In the genomic region with DNA sequence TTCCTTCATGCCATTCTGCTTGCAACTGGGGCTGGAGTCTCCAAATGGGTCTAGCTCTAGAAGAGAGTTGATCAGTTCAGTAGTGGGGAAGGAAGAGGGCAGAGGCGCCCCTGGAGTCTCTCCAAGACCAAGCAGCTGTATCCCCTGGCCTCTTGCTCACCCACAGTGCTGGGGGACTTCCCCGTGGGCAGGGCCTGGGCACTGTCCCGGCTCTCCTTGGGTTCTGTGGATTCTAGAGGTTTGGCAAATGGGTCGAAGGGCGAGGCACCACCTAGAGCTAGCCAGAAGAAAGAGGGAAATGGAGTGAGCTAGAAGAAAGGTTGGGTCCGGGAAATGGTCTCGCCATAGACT, we compare ENCODE assay signal across 10 mouse cellular contexts. TPM values are rescaled to one million over a fixed set of nuclear protein-coding genes. Genes with fewer than 3 reads are reported as not detected.
DNase-seq lines count a peak whose midpoint lies in the region; ATAC-seq and TF ChIP-seq lines count a peak whose summit lies in the region.
"Had no signal": no experiment of that assay in that cellular context is flagged by ENCODE, and none has a peak within 500 bp of the region (broad histone marks: within the 10 kb centered on the region; RNA-seq: fewer than 3 reads in every experiment).

No protein-coding gene starts in this region.

- no peaks in the 10 kb centered on the region for H3K9me3 ChIP-seq in kidney, embryonic 14.5 days (ENCODE audit: control insufficient read depth, low read length)
- H3K9me3 ChIP-seq in forebrain, embryonic 10.5 days, result no peaks in the 10 kb centered on the region
- no peaks in the 10 kb centered on the region for H3K9me3 ChIP-seq in intestine, embryonic 14.5 days (ENCODE audit: control insufficient read depth, low read length)
- H3K9me3 ChIP-seq in midbrain, postnatal 0 days (ENCODE audit: low read length), result no peaks in the 10 kb centered on the region

- H3K4me1 ChIP-seq in kidney, embryonic 14.5 days (ENCODE audit: control insufficient read depth, insufficient read depth, low read length), result 0 out of 2 replicates have a peak, but pooled peaks cover 6% of the 10 kb centered on the region
- H3K4me1 ChIP-seq in forebrain, embryonic 10.5 days, result peaks cover 54% of the 10 kb centered on the region
- no peaks in the 10 kb centered on the region; the same call in 1 of the 2 replicates for H3K4me1 ChIP-seq in intestine, embryonic 14.5 days (replicated peaks; ENCODE audit: control insufficient read depth, insufficient read depth, low read length)
- H3K4me1 ChIP-seq in midbrain, postnatal 0 days (ENCODE audit: insufficient read depth, low read length), result no peaks in the 10 kb centered on the region; the same call in 1 of the 2 replicates

- H3K36me3 ChIP-seq in kidney, embryonic 14.5 days (ENCODE audit: control insufficient read depth, insufficient read depth, low read length), result no peaks in the 10 kb centered on the region
- H3K36me3 ChIP-seq in forebrain, embryonic 10.5 days (replicated peaks), result no peaks in the 10 kb centered on the region
- no peaks in the 10 kb centered on the region for H3K36me3 ChIP-seq in intestine, embryonic 14.5 days (ENCODE audit: control insufficient read depth, insufficient read depth, low read length)
- no peaks in the 10 kb centered on the region for H3K36me3 ChIP-seq in midbrain, postnatal 0 days (ENCODE audit: insufficient read depth, low read length)

- TF ChIP-seq CTCF in midbrain, postnatal 0 days (IDR thresholded peaks at IDR 0.05), result no peak

- H3K4me3 ChIP-seq in kidney, embryonic 14.5 days (ENCODE audit: low read length), result no peak overlapping the region
- peak overlapping the region; percentile 60 for H3K4me3 ChIP-seq in forebrain, embryonic 10.5 days
- H3K4me3 ChIP-seq in intestine, embryonic 14.5 days (ENCODE audit: low read depth, low read length), result peak overlapping the region; percentile 50
- peak overlapping the region; percentile 50 for H3K4me3 ChIP-seq in midbrain, postnatal 0 days (ENCODE audit: low read depth, low read length)

- DNase-seq in kidney, postnatal 25 days, result no peak
- DNase-seq in forebrain, embryonic 10.5 days (ENCODE audit: extremely low spot score, low spot score), result no peak
- DNase-seq in intestine, embryonic 14.5 days (ENCODE audit: low spot score), result no peak
- DNase-seq in midbrain, postnatal 0 days (ENCODE audit: low spot score), result no peak
- DNase-seq in thymus, postnatal 4 days, result no peak
- DNase-seq in adrenal gland, adult 18-20 months (ENCODE audit: low spot score in 2 of 2), result no peak
- no peak for DNase-seq in thymus, postnatal 0 days (ENCODE audit: low spot score)
- DNase-seq: kidney, adult 18-20 months had no signal

- no peak for ATAC-seq in kidney, embryonic 14.5 days (ENCODE audit: low FRiP score, low TSS enrichment)
- ATAC-seq in intestine, embryonic 14.5 days (replicated peaks; ENCODE audit: low FRiP score, low TSS enrichment, low read depth), result no peak
- ATAC-seq in midbrain, postnatal 0 days (ENCODE audit: low FRiP score), result no peak

- no peaks in the 10 kb centered on the region; the same call in 1 of the 2 replicates for H3K27me3 ChIP-seq in kidney, embryonic 14.5 days (ENCODE audit: control insufficient read depth, insufficient read depth, low read length)
- H3K27me3 ChIP-seq in forebrain, embryonic 10.5 days (ENCODE audit: poor library complexity, severe bottlenecking), result peaks cover 88% of the 10 kb centered on the region
- no peaks in the 10 kb centered on the region for H3K27me3 ChIP-seq in intestine, embryonic 14.5 days (replicated peaks; ENCODE audit: control insufficient read depth, insufficient read depth, low read length)
- H3K27me3 ChIP-seq in midbrain, postnatal 0 days (ENCODE audit: insufficient read depth, low read length), result 0 out of 2 replicates have a peak, but pooled peaks cover 1% of the 10 kb centered on the region

- WGBS in kidney, embryonic 14.5 days, result 73% methylated on average over 7 of the region's 7 CpGs
- WGBS in forebrain, embryonic 10.5 days, result 69% methylated on average over 7 of the region's 7 CpGs
- 69% methylated on average over 7 of the region's 7 CpGs for WGBS in intestine, embryonic 14.5 days
- 72% methylated on average over 7 of the region's 7 CpGs for WGBS in midbrain, postnatal 0 days

- H3K27ac ChIP-seq in kidney, embryonic 14.5 days (ENCODE audit: low read depth, low read length), result no peak overlapping the region
- peak overlapping the region; percentile 85 for H3K27ac ChIP-seq in forebrain, embryonic 10.5 days
- H3K27ac ChIP-seq in intestine, embryonic 14.5 days (ENCODE audit: low read depth), result no peak overlapping the region
- no peak overlapping the region for H3K27ac ChIP-seq in midbrain, postnatal 0 days (ENCODE audit: low read depth, low read length)

- peak overlapping the region; percentile 83 for H3K4me2 ChIP-seq in kidney, embryonic 14.5 days (replicated peaks; ENCODE audit: low read depth, low read length)
- H3K4me2 ChIP-seq in intestine, embryonic 14.5 days (ENCODE audit: low read length), result peak overlapping the region; percentile 80
- peak overlapping the region; percentile 73 for H3K4me2 ChIP-seq in midbrain, postnatal 0 days (ENCODE audit: low read depth, low read length, poor library complexity, severe bottlenecking)

- H3K9ac ChIP-seq in kidney, embryonic 14.5 days (ENCODE audit: low read depth, low read length), result no peak overlapping the region
- H3K9ac ChIP-seq in intestine, embryonic 14.5 days (ENCODE audit: low read length), result no peak overlapping the region; the same call in 1 of the 2 replicates
- H3K9ac ChIP-seq in midbrain, postnatal 0 days (replicated peaks; ENCODE audit: low read length, poor library complexity, severe bottlenecking), result peak overlapping the region; percentile 70; the same call in 1 of the 2 replicates

RNA-seq across cellular contexts. Expression of gene Spata20, which starts 5.7 kb away (rescaled TPM):
- 0.07 and 0.23 TPM in 2 replicates for polyA plus RNA-seq in kidney, embryonic 14.5 days (2014; fragmentation: Nextera tagmentation; extraction: Ambion mirVana)
- polyA plus RNA-seq in forebrain, embryonic 10.5 days (2016; fragmentation: Nextera tagmentation; extraction: Ambion mirVana), result not detected in 2 replicates
- 0.08 and 0.24 TPM in 2 replicates for polyA plus RNA-seq in intestine, embryonic 14.5 days (2014; fragmentation: Nextera tagmentation; extraction: Ambion mirVana)
- total RNA-seq in midbrain, postnatal 0 days (2014; rRNA removed), result 0.93 and 6.5 TPM in 2 replicates
- 1.2 and 1.3 TPM in 2 replicates for polyA plus RNA-seq in midbrain, postnatal 0 days (2015; fragmentation: Nextera tagmentation; extraction: Ambion mirVana)
- total RNA-seq in adrenal gland, adult 18-20 months (2021), result not detected
- polyA plus RNA-seq in thymus, postnatal 0 days (2015; fragmentation: Nextera tagmentation; extraction: Ambion mirVana), result 0.09 TPM in 1 of 2 replicates, not detected in the other
- total RNA-seq: adrenal gland, postnatal 36 days had no signal

RNA-seq across cellular contexts. Expression of gene Epn3, which starts 8.1 kb away (rescaled TPM):
- polyA plus RNA-seq in kidney, embryonic 14.5 days (2014; fragmentation: Nextera tagmentation; extraction: Ambion mirVana), result 13.4 and 16.4 TPM in 2 replicates
- polyA plus RNA-seq in forebrain, embryonic 10.5 days (2016; fragmentation: Nextera tagmentation; extraction: Ambion mirVana), result 1.6 and 2.0 TPM in 2 replicates
- polyA plus RNA-seq in intestine, embryonic 14.5 days (2014; fragmentation: Nextera tagmentation; extraction: Ambion mirVana), result 1.8 TPM in 2 replicates
- total RNA-seq in midbrain, postnatal 0 days (2014; rRNA removed), result 1.1 and 5.0 TPM in 2 replicates
- 0.92 and 1.4 TPM in 2 replicates for polyA plus RNA-seq in midbrain, postnatal 0 days (2015; fragmentation: Nextera tagmentation; extraction: Ambion mirVana)
- 10 to 100 TPM; 33.3 to 48.4 TPM for total RNA-seq in adrenal gland, adult 18-20 months (2021)
- 0.78 and 0.91 TPM in 2 replicates for polyA plus RNA-seq in thymus, postnatal 0 days (2015; fragmentation: Nextera tagmentation; extraction: Ambion mirVana)

RNA-seq across cellular contexts. Expression of gene Cacna1g, which starts 17.7 kb away (rescaled TPM):
- polyA plus RNA-seq in kidney, embryonic 14.5 days (2014; fragmentation: Nextera tagmentation; extraction: Ambion mirVana), result 8.7 and 14.1 TPM in 2 replicates
- 7.0 and 8.3 TPM in 2 replicates for polyA plus RNA-seq in forebrain, embryonic 10.5 days (2016; fragmentation: Nextera tagmentation; extraction: Ambion mirVana)
- polyA plus RNA-seq in intestine, embryonic 14.5 days (2014; fragmentation: Nextera tagmentation; extraction: Ambion mirVana), result 11.1 and 11.5 TPM in 2 replicates
- 94.6 and 131 TPM in 2 replicates for total RNA-seq in midbrain, postnatal 0 days (2014; rRNA removed)
- 13.0 and 13.2 TPM in 2 replicates for polyA plus RNA-seq in midbrain, postnatal 0 days (2015; fragmentation: Nextera tagmentation; extraction: Ambion mirVana)
- under 1 TPM; 0.32 to 0.70 TPM for total RNA-seq in adrenal gland, adult 18-20 months (2021)
- polyA plus RNA-seq in thymus, postnatal 0 days (2015; fragmentation: Nextera tagmentation; extraction: Ambion mirVana), result 0.21 and 0.23 TPM in 2 replicates

RNA-seq across cellular contexts. Expression of gene Mycbpap, which starts 29.8 kb away (rescaled TPM):
- 1.6 and 2.6 TPM in 2 replicates for polyA plus RNA-seq in kidney, embryonic 14.5 days (2014; fragmentation: Nextera tagmentation; extraction: Ambion mirVana)
- polyA plus RNA-seq in forebrain, embryonic 10.5 days (2016; fragmentation: Nextera tagmentation; extraction: Ambion mirVana), result 3.4 and 4.5 TPM in 2 replicates
- polyA plus RNA-seq in intestine, embryonic 14.5 days (2014; fragmentation: Nextera tagmentation; extraction: Ambion mirVana), result 1.8 and 2.5 TPM in 2 replicates
- total RNA-seq in midbrain, postnatal 0 days (2014; rRNA removed), result 3.2 and 4.4 TPM in 2 replicates
- 1.2 and 2.0 TPM in 2 replicates for polyA plus RNA-seq in midbrain, postnatal 0 days (2015; fragmentation: Nextera tagmentation; extraction: Ambion mirVana)
- 10 to 100 TPM in 1 of 2 experiments, 1 to 10 TPM in 1; 7.4 to 12.4 TPM for total RNA-seq in adrenal gland, adult 18-20 months (2021)
- 0.14 and 0.17 TPM in 2 replicates for polyA plus RNA-seq in thymus, postnatal 0 days (2015; fragmentation: Nextera tagmentation; extraction: Ambion mirVana)

RNA-seq across cellular contexts. Expression of gene Rsad1, which starts 57.3 kb away (rescaled TPM):
- polyA plus RNA-seq in kidney, embryonic 14.5 days (2014; fragmentation: Nextera tagmentation; extraction: Ambion mirVana), result 4.1 and 4.5 TPM in 2 replicates
- polyA plus RNA-seq in forebrain, embryonic 10.5 days (2016; fragmentation: Nextera tagmentation; extraction: Ambion mirVana), result 3.7 and 5.6 TPM in 2 replicates
- 2.9 and 3.8 TPM in 2 replicates for polyA plus RNA-seq in intestine, embryonic 14.5 days (2014; fragmentation: Nextera tagmentation; extraction: Ambion mirVana)
- 12.6 and 19.5 TPM in 2 replicates for total RNA-seq in midbrain, postnatal 0 days (2014; rRNA removed)
- 11.5 and 13.5 TPM in 2 replicates for polyA plus RNA-seq in midbrain, postnatal 0 days (2015; fragmentation: Nextera tagmentation; extraction: Ambion mirVana)
- 10 to 100 TPM; 12.2 to 16.7 TPM for total RNA-seq in adrenal gland, adult 18-20 months (2021)
- 2.4 and 3.2 TPM in 2 replicates for polyA plus RNA-seq in thymus, postnatal 0 days (2015; fragmentation: Nextera tagmentation; extraction: Ambion mirVana)
